Comparison of ENCODE assay signal across 10 mouse cellular contexts in the genomic region with DNA sequence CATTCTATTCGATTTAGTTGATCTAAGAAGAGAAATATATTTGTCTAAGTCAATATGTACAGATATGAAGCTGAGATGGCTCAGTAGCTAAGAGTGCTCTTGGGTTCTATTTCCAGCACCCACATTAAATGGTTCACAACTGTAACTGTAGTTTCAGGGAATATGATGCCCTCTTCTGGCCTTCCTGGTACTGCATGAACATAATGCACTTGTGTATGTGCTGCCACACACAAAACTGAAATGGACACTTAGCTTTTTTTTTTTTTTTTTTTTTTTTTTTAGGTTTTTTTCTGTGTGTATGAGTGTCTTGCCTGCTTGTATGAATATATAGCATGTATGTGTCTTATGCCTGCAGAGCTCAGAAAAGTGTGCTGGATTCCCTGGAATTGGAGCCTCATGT. TPM values are rescaled to one million over a fixed set of nuclear protein-coding genes. Genes with fewer than 3 reads are reported as not detected.
DNase-seq lines count a peak whose midpoint lies in the region; ATAC-seq and TF ChIP-seq lines count a peak whose summit lies in the region.
"Had no signal": no experiment of that assay in that cellular context is flagged by ENCODE, and none has a peak within 500 bp of the region (broad histone marks: within the 10 kb centered on the region; RNA-seq: fewer than 3 reads in every experiment).

No protein-coding gene starts in this region.

- H3K27me3 ChIP-seq in kidney, adult 2 months (replicated peaks; ENCODE audit: control insufficient read depth, insufficient read depth, low read length) = no peaks in the 10 kb centered on the region
- H3K27me3 ChIP-seq in kidney, embryonic 14.5 days (ENCODE audit: control insufficient read depth, insufficient read depth, low read length) = no peaks in the 10 kb centered on the region
- H3K27me3 ChIP-seq in thymus, adult 2 months (ENCODE audit: control insufficient read depth, insufficient read depth, low read length) = no peaks in the 10 kb centered on the region
- H3K27me3 ChIP-seq: neural tube, embryonic 13.5 days had no signal

- DNase-seq in CD4-positive, CD25-positive, alpha-beta regulatory T cell, adult 2 months (ENCODE audit: low read depth, low spot score) = peak; percentile 42
- DNase-seq in kidney, adult 2 months = peak; percentile 21
- DNase-seq in thymus, adult 2 months = peak; percentile 41
- no peak for DNase-seq in thymus, adult 18-20 months
- peak; percentile 67 for DNase-seq in thymus, postnatal 4 days
- no peak for DNase-seq in right cerebral cortex, postnatal 25 days
- DNase-seq: adrenal gland, postnatal 25 days had no signal

- peaks cover 12% of the 10 kb centered on the region for H3K36me3 ChIP-seq in kidney, adult 2 months (ENCODE audit: control insufficient read depth, insufficient read depth, low read length)
- H3K36me3 ChIP-seq in kidney, embryonic 14.5 days (ENCODE audit: control insufficient read depth, insufficient read depth, low read length) = peaks cover 47% of the 10 kb centered on the region
- H3K36me3 ChIP-seq in thymus, adult 2 months (ENCODE audit: control insufficient read depth, insufficient read depth, low read length) = peaks cover 49% of the 10 kb centered on the region

- ATAC-seq in CD4-positive, CD25-positive, alpha-beta regulatory T cell, adult 4 months = no peak
- no peak for ATAC-seq in kidney, embryonic 14.5 days (ENCODE audit: low FRiP score, low TSS enrichment)

- H3K4me1 ChIP-seq in kidney, adult 2 months (ENCODE audit: control insufficient read depth, insufficient read depth, low read length) = no peaks in the 10 kb centered on the region
- no peaks in the 10 kb centered on the region for H3K4me1 ChIP-seq in kidney, embryonic 14.5 days (ENCODE audit: control insufficient read depth, insufficient read depth, low read length)
- H3K4me1 ChIP-seq in thymus, adult 2 months (replicated peaks; ENCODE audit: control insufficient read depth, insufficient read depth, low read length) = no peaks in the 10 kb centered on the region
- H3K4me1 ChIP-seq: neural tube, embryonic 13.5 days had no signal

- WGBS in kidney, adult 2 months = 98% methylated on average over 1 of the region's 1 CpGs
- WGBS in kidney, embryonic 14.5 days = 94% methylated on average over 1 of the region's 1 CpGs
- 91% methylated on average over 1 of the region's 1 CpGs for WGBS in thymus, adult 2 months

- no peak overlapping the region for H3K27ac ChIP-seq in kidney, adult 2 months (ENCODE audit: insufficient read depth, low read depth, low read length)
- H3K27ac ChIP-seq in kidney, embryonic 14.5 days (ENCODE audit: low read depth, low read length) = no peak overlapping the region
- no peak overlapping the region for H3K27ac ChIP-seq in thymus, adult 2 months (ENCODE audit: control insufficient read depth, insufficient read depth, low read length)
- H3K27ac ChIP-seq: neural tube, embryonic 13.5 days had no signal

- no peak overlapping the region for H3K4me2 ChIP-seq in kidney, embryonic 14.5 days (replicated peaks; ENCODE audit: low read depth, low read length)
- H3K4me2 ChIP-seq: neural tube, embryonic 13.5 days had no signal

- H3K9ac ChIP-seq in kidney, embryonic 14.5 days (ENCODE audit: low read depth, low read length) = no peak overlapping the region
- H3K9ac ChIP-seq: neural tube, embryonic 13.5 days had no signal

- no peak overlapping the region for H3K4me3 ChIP-seq in kidney, adult 2 months (ENCODE audit: insufficient read depth, low read depth, low read length)
- no peak overlapping the region for H3K4me3 ChIP-seq in kidney, embryonic 14.5 days (ENCODE audit: low read length)
- H3K4me3 ChIP-seq in thymus, adult 2 months (ENCODE audit: control insufficient read depth, insufficient read depth, low read length) = no peak overlapping the region
- H3K4me3 ChIP-seq: neural tube, embryonic 13.5 days had no signal

- H3K9me3 ChIP-seq in kidney, embryonic 14.5 days (ENCODE audit: control insufficient read depth, low read length) = peaks cover 6% of the 10 kb centered on the region
- H3K9me3 ChIP-seq: neural tube, embryonic 13.5 days had no signal

- TF ChIP-seq CTCF in kidney, adult 2 months (conservative IDR thresholded peaks at IDR 0.05; ENCODE audit: insufficient read depth, insufficient read length, low read depth, low read length) = no peak
- TF ChIP-seq CTCF in thymus, adult 2 months (IDR thresholded peaks at IDR 0.05; ENCODE audit: borderline replicate concordance, control insufficient read depth, extremely low read depth, insufficient read depth, low read length, poor library complexity) = no peak

- TF ChIP-seq POLR2A in kidney, adult 2 months (IDR thresholded peaks at IDR 0.05; ENCODE audit: low read depth, low read length) = no peak
- no peak for TF ChIP-seq POLR2A in thymus, adult 2 months (IDR thresholded peaks at IDR 0.05; ENCODE audit: control insufficient read depth, extremely low read depth, insufficient read depth, low read length, poor library complexity)

RNA-seq across cellular contexts. Expression of gene Atl3, which starts 29.5 kb away (rescaled TPM):
- polyA plus RNA-seq in CD4-positive, CD25-positive, alpha-beta regulatory T cell, adult 4 months (2017; shearing (Covaris generic)) = 10 to 100 TPM; 20.8 to 22.4 TPM
- polyA plus RNA-seq in kidney, adult 2 months (2012; rRNA removed) = 12.7 and 20.4 TPM in 2 replicates
- polyA plus RNA-seq in kidney, embryonic 14.5 days (2014; fragmentation: Nextera tagmentation; extraction: Ambion mirVana) = 12.5 and 17.7 TPM in 2 replicates
- 15.3 and 17.4 TPM in 2 replicates for polyA plus RNA-seq in thymus, adult 2 months (2012; rRNA removed)

RNA-seq across cellular contexts. Expression of gene Pla2g16, which starts 34.0 kb away (rescaled TPM):
- 10 to 100 TPM; 77.8 to 93.3 TPM for polyA plus RNA-seq in CD4-positive, CD25-positive, alpha-beta regulatory T cell, adult 4 months (2017; shearing (Covaris generic))
- 24.3 and 24.9 TPM in 2 replicates for polyA plus RNA-seq in kidney, adult 2 months (2012; rRNA removed)
- 7.4 and 8.1 TPM in 2 replicates for polyA plus RNA-seq in kidney, embryonic 14.5 days (2014; fragmentation: Nextera tagmentation; extraction: Ambion mirVana)
- 21.1 and 30.7 TPM in 2 replicates for polyA plus RNA-seq in thymus, adult 2 months (2012; rRNA removed)

RNA-seq across cellular contexts. Expression of gene Rtn3, which starts 40.2 kb away (rescaled TPM):
- polyA plus RNA-seq in CD4-positive, CD25-positive, alpha-beta regulatory T cell, adult 4 months (2017; shearing (Covaris generic)) = 10 to 100 TPM; 26.8 to 33.7 TPM
- polyA plus RNA-seq in kidney, adult 2 months (2012; rRNA removed) = 186 and 190 TPM in 2 replicates
- 127 and 131 TPM in 2 replicates for polyA plus RNA-seq in kidney, embryonic 14.5 days (2014; fragmentation: Nextera tagmentation; extraction: Ambion mirVana)
- 197 and 239 TPM in 2 replicates for polyA plus RNA-seq in thymus, adult 2 months (2012; rRNA removed)

Comparison
In these comparisons a context has a peak if more than half of its experiments do, and no peak if none do; other contexts are left out.
1. DNase-seq: peak in CD4-positive, CD25-positive, alpha-beta regulatory T cell, adult 2 months (single experiment), kidney, adult 2 months (single experiment), thymus, adult 2 months (single experiment) and thymus, postnatal 4 days (single experiment); none in thymus, adult 18-20 months (0 of 2) and right cerebral cortex, postnatal 25 days (single experiment).